Mouse (Mus musculus): ENCODE results near the gene Zcchc7. TPM values are rescaled to one million over a fixed set of nuclear protein-coding genes. Genes with fewer than 3 reads are reported as not detected.
"Not testable (repeated sequence)": the region's sequence is repeated elsewhere in the genome, so short reads cannot be mapped to it uniquely, and the experiment has no call there.

The Zcchc7 gene
- total RNA-seq, 2 experiments from 2014 or later = 18.2 to 27.4 TPM

GRCm38 (mm10) chr4:44917907-44918306 is 162.2 kb downstream of the Zcchc7 start:
- no peak for DNase-seq

GRCm38 (mm10) chr4:44920831-44921230 is 165.2 kb downstream of the Zcchc7 start:
- DNase-seq = no peak

DNA sequence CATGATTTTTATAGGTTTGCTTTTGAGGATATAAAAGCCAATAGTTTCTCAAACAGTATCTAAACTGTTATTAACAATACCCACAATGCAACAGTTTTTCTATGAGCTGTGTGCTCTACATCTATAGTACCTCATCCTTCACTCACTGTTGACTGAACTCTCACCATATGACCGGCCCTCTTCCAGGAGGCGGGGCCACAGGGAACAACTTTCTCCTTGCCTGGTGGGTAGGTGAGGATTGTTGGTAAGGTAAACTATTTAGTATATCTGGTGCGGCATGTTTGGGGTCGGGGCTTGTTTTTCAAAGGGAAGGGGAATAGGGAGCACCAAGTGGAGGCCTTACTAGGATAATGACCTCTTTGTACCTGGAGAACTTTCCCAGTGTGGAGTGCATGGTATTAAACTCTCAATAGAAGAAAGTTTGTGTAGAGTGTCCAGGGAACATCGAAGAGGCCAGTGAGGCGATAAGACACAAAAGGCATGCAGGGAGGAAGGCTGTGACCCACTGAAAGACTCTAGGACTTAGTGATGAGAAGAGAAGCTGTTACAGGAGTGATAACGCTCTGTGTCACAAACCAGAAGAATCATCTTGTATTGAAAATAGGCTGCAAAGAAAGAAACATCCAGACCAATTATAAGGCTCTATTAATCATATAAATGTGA is 166.9 kb downstream of the Zcchc7 start:
- no peak for DNase-seq

DNA sequence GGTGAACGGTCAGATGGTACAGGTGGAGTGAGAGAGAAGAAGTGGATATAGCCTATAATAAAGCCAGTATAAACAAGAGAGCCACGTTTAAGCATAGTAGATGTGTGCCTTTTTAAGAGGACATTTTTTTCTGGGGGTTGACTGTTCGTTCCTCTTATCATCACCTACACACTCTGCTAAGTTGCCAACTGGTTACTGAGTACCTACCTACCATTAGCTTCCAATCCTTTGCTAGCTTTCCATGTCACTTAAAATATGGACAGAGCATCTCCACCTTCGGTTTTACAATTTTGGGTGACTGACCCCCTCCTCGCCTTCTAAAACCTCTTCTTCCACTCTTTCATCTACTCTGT is 167.4 kb downstream of the Zcchc7 start:
- no peak for DNase-seq

- no peak for DNase-seq
Measured at GRCm38 (mm10) chr4:44927934-44928333, 172.3 kb downstream of the Zcchc7 start.

GRCm38 (mm10) chr4:44928790-44929189 is 173.1 kb downstream of the Zcchc7 start:
- DNase-seq = no peak

DNA sequence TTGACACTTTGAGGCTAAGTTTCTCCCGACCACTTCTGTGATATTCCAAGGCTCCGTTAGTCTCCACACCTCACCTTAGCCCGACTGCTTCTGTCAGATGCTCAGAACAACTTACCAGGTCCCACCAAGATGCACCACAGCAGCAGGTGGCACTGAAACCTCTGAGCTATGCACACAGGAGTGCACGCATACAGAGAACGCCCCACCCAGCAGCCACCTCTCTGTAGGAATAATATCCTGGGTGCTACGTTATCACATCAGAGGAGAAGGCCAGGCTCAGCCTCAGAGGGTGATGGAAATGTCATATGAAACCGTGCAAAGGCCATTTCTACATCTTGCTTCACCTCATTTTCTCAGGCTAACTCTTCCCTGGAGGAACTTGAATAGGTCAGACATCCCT is 174.7 kb downstream of the Zcchc7 start:
- no peak for DNase-seq

DNA sequence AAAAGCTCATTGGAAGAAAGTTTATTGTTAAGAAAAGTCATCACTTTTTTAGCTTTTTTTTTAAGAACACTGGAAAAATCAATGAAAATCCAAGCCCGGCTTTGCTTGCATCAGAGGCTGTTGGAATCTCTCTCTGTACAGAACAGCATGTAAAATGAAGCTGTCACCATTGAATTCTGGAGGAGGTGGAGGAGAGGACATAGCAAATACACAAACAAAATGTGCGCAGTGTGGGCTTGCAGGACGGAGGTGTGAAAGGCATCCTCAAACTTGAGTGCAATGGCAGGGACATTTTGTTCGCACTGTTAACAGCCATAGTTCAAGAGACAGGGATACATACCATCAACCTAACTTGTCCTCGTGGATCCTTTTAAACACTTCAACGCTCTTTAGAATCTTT is 176.1 kb downstream of the Zcchc7 start:
- DNase-seq = no peak

DNA sequence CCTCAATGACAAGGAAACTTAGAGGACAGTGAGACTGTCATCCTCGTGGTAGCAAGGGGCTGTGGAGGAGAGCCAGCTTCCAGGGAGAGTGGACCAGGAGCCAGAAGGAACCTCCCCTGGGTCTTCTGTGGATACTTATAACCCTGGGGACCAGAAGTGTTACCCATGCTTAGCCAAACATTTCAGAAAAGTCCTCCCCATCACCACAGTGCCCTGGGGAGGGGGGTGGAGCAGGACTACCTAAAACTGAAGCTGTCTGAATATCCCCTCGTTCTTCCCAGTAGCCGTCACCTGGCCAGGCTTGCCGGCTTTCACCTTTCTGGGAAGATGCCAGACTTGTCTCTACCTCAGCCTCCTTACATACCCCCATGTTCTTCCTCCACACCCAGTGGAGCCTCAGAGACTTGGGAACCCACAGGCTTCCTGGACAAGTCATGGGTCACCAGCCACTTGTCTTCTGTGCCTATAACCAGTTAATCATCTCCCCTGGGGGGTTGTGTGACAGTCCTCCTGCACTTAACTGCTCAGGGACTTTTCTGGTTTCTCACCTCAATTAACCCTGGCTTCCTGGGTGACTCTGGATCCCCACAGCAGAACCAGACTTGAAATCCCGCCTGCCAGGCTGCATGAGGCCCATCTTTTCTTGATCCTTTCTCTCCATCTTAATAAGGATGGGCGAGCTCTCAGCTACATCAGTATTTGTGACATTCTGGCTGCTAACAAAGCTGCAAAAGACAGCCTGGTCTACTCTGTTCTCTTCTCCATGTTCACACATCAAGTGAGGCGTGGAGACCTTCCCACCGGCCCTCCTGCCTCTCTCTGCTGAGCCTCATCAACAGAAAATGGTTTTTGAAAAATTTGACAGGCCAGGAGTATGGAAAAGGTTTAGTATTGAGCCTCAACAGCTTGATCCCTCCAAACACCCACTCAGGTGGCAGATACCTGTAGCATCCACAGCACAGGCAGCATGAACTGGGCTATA is 183.0 kb downstream of the Zcchc7 start:
- DNase-seq = no peak

GRCm38 (mm10) chr4:44939576-44940249 is 184.0 kb downstream of the Zcchc7 start:
- no peak for DNase-seq

DNA sequence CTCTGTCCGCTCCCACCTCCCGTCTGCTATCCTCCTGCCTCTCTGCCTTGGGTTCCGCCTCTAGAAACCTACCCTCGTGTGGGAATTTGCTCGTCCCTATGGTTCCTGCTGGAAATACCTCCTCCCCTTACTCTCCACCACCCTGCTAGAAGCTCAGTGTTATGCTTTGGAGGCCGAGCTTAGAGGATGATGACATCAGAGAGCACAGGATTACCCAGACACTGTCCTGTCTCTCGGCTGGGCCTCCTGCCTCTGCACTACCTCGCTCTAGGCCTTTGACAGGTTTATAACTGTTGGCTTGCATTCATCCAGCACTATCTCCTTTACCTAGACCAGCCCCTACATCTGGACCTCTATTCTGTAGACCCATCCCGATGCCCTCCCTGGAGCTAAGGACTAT is 184.6 kb downstream of the Zcchc7 start:
- DNase-seq = no peak

GRCm38 (mm10) chr4:44942237-44942636 is 186.6 kb downstream of the Zcchc7 start:
- no peak for DNase-seq

DNA sequence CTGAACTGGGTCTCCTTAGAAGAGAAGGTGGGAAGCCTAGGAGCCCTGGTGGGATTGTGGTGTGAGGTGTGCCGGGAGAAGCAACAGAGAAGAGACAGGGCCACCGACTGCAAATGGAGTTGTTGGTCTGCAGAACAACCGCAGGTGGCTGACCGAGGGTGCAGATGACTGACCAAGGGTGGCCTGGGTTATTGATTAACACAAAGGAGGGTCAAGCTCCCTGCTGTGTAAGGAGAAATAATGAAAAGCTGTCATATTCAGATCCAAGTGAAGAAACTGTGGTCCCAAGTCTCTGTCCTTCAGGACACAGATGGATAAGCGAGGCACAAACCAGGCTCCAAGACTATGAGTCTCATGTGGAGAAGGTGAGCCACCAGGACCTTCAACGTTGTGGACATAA is 187.8 kb downstream of the Zcchc7 start:
- no peak for DNase-seq

DNA sequence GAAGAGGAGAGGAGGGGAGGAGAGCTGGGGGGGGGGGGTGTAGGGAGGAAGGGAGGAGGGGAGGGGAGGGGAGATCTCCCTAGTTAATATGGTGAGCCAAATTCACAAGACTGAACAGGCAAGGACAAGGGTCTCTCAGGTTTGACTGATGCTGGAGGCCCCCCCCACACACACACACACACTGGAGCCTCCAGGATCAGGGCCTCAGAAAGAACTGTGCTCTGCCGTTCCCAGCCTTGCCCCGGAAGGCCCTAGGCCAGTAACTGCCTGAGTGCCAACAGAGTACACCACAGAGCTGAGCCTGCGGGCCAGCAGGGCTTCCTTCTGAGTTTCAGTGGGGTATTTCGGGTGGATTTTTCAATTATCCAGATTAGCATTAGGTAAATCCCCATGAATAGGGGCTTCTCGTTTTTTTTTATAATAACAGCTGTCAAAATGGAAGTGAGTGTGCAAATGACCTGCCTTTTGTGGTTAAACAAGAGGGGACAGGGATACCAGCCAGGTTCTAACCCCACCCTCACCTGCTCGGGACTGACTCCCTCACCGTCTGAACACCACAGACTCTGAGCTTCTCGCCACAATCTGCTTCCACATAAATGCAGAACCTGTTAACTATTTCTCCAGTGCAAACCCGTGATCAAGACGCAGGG is 188.9 kb downstream of the Zcchc7 start:
- no peak for DNase-seq

DNA sequence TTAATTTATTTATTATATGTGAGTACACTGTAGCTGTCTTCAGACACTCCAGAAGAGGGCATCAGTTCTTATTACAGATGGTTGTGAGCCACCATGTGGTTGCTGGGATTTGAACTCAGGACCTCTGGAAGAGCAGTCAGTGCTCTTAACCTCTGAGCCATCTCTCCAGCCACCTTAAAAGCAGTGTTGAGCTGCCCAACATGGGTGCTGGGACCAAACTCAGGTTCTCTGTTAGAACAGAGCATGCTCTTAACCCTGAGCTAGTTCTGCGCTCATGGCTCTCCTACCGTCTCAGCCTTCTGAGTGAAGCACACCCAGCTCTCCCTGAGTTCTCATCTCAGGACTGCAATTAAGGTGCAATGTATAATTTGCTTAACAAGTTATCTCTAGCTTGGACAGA is 190.4 kb downstream of the Zcchc7 start:
- not testable (repeated sequence) for DNase-seq

DNA sequence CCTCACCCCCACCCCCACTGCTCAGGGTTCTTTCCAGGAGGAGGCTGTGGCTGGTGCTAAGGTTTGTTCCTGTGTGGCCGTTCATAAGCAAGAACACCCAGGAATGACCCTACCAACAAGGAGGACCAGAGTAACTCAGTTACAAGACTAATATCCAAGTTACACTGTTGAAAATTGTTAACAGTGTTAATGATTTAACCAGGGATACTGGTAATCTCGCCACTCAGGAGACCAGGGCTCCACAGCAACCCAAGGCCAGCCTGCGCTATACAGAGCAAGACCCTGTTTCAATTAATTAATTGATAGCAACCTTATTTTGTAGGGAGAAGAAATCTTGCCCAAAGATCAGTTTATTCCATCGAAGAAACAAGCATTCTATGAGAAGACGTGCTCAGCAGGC is 191.8 kb downstream of the Zcchc7 start:
- DNase-seq = no peak

DNA sequence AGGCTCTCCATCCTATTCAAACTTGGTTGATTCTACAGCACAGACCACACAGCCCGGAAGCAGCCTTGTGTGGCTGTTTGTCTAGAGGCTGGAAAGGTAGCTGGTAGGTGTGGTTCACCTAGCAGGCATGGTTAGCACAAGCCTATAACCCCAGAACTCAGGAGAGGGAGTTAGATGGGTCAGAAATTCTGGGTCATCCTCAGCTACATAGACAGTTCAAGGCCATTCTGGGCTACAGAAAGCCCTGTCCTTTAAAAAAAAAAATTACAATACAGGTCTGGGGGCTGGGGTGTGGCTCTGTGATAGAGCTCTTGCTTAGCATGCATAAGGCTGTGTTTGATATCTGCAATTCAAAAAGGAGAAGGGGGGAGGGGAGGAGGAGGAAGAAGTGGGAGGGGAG is 192.6 kb downstream of the Zcchc7 start:
- no peak for DNase-seq

GRCm38 (mm10) chr4:44953041-44953440 is 197.4 kb downstream of the Zcchc7 start:
- DNase-seq = no peak

- DNase-seq = no peak
Measured at GRCm38 (mm10) chr4:44958776-44959175, 203.1 kb downstream of the Zcchc7 start.

DNA sequence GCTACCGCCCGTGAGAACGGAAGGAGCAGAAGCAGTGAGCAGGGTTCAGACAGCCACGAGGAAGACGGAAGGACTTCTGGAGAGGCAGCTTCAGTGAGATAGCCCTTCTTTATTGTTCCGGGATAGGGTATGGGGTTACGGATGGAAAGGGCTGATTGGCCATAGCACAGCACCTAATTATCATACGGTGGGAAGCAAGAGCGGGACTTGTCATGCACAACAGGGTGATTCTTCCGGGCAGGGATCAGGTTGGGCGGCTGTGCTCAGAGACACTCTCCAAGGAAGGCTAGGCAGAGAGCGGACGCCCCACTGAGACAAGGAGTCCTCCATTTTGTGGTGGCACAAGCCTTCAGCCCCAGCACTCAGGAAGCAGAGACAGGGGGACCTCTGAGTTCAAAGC is 203.5 kb downstream of the Zcchc7 start:
- DNase-seq = no peak

DNA sequence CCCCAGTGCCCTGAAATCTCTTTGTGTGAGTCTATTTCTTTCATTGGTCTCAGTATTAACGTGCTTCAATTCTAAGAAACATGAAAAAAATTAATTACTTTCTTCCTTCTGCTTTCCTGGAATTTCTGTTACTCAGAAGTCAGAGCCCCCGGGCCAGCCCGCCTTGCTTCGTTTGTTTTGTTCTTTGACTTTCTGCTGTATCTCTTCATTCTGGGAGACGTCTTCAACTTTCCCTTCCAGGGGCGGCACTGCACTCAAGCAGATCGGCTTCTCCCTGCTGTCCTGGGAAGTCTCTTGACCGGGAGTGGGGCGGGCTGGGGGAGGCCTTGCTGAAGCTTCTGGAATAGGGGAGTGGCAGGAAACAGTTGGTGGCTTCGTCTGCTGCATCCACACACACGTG is 207.5 kb downstream of the Zcchc7 start:
- DNase-seq = no peak

GRCm38 (mm10) chr4:44965175-44965574 is 209.5 kb downstream of the Zcchc7 start:
- no peak for DNase-seq

DNA sequence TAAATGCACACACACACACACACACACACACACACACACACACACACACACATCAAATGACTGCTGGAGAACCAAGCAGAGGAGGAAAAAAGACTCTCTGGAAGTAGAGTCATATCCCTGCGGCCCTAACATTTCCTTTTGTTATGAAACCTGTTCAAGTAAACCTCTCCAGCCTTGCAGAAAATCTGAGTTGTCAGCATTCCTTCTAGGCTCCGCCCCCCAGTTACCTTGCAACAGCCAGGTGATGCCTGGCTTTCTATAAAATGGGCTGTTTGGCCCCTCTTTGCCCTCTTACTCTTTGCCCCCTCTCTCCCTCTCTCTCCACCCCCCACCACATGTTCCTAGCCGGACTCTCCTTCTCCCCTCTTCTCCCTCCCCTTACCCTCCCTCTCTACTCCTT is 210.1 kb downstream of the Zcchc7 start:
- DNase-seq = no peak
